Mouse (Mus musculus): ENCODE data around the gene Sprr2a3. TPM values are rescaled to one million over a fixed set of nuclear protein-coding genes. Genes with fewer than 3 reads are reported as not detected.

Gene Sprr2a3
- total RNA-seq, 2 experiments from 2014 or later = not detected

- intact Hi-C loops (cut with DNase I) = no loop called here
Observed at GRCm38 (mm10) chr3:92336278-92336677, 51.1 kb downstream of the Sprr2a3 start.

GRCm38 (mm10) chr3:92338840-92339239 is 53.6 kb downstream of the Sprr2a3 start, which contains the start of gene Sprr2d:
Gene Sprr2d (plus strand): TSS chr3:92339140.
- intact Hi-C loops (cut with DNase I) = no loop called here
- no peak for DNase-seq (ENCODE audit: low spot score in 2 of 2)

More at GRCm38 (mm10) chr3:92336278-92336677, 51.1 kb downstream of the Sprr2a3 start:
- no peak for DNase-seq (ENCODE audit: low spot score in 2 of 2)

Other genes starting within 250 kb of the Sprr2a3 start
- gene Lor, start 202.3 kb upstream of the Sprr2a3 start, total RNA-seq (2021) = 1 to 10 TPM; 1.0 to 2.8 TPM
- not detected for gene Prr9, start 161.5 kb upstream of the Sprr2a3 start, total RNA-seq (2021)
- not detected for gene Lelp1, start 142.7 kb upstream of the Sprr2a3 start, total RNA-seq (2021)
- gene Sprr2a1, start 69.6 kb upstream of the Sprr2a3 start, total RNA-seq (2021) = not detected
- gene Sprr2a2, start 69.5 kb upstream of the Sprr2a3 start, total RNA-seq (2021) = not detected
- gene Sprr2b, start 31.2 kb downstream of the Sprr2a3 start, total RNA-seq (2021) = not detected
- gene Sprr2d, start 53.7 kb downstream of the Sprr2a3 start, total RNA-seq (2021) = not detected
- gene Sprr2e, start 66.7 kb downstream of the Sprr2a3 start, total RNA-seq (2021) = not detected
- not detected for gene Sprr2f, start 79.8 kb downstream of the Sprr2a3 start, total RNA-seq (2021)
- gene Sprr2h, start 100.3 kb downstream of the Sprr2a3 start, total RNA-seq (2021) = not detected
- not detected for gene Sprr2i, start 122.6 kb downstream of the Sprr2a3 start, total RNA-seq (2021)
- gene Sprr2j-ps, start 132.7 kb downstream of the Sprr2a3 start, total RNA-seq (2021) = not detected
- gene Gm9774, start 144.0 kb downstream of the Sprr2a3 start, total RNA-seq (2021) = 1 to 10 TPM; 4.2 to 4.9 TPM
- not detected for gene Sprr2k, start 147.2 kb downstream of the Sprr2a3 start, total RNA-seq (2021)
- gene Sprr1b, start 153.4 kb downstream of the Sprr2a3 start, total RNA-seq (2021) = not detected
- gene Sprr3, start 173.3 kb downstream of the Sprr2a3 start, total RNA-seq (2021) = not detected
- not detected for gene Sprr1a, start 200.5 kb downstream of the Sprr2a3 start, total RNA-seq (2021)
- not detected for gene Sprr4, start 215.1 kb downstream of the Sprr2a3 start, total RNA-seq (2021)
- gene 2310046K23Rik, start 249.1 kb downstream of the Sprr2a3 start, total RNA-seq (2021) = not detected